10 mouse cellular contexts compared by ENCODE assay signal in genomic region chr3:108061420-108061819, GRCm38 (mm10). TPM values are rescaled to one million over a fixed set of nuclear protein-coding genes. Genes with fewer than 3 reads are reported as not detected.
A peak's percentile ranks its signal among the peaks of the same experiment; 100 is the strongest.
DNase-seq lines count a peak whose midpoint lies in the region; ATAC-seq and TF ChIP-seq lines count a peak whose summit lies in the region.
"Had no signal": no experiment of that assay in that cellular context is flagged by ENCODE, and none has a peak within 500 bp of the region (broad histone marks: within the 10 kb centered on the region; RNA-seq: fewer than 3 reads in every experiment).

No protein-coding gene starts in this region.

- H3K27ac ChIP-seq in cerebellum, adult 2 months (ENCODE audit: insufficient read depth, low read length) = no peak overlapping the region
- H3K27ac ChIP-seq in kidney, embryonic 16.5 days (ENCODE audit: low read length) = no peak overlapping the region
- H3K27ac ChIP-seq: midbrain, embryonic 12.5 days had no signal

- no peaks in the 10 kb centered on the region for H3K27me3 ChIP-seq in cerebellum, adult 2 months (ENCODE audit: control insufficient read depth, insufficient read depth, low read length)
- no peaks in the 10 kb centered on the region for H3K27me3 ChIP-seq in kidney, embryonic 16.5 days (ENCODE audit: insufficient read depth, low read length)
- H3K27me3 ChIP-seq in splenic B cell, adult 2 months (ENCODE audit: control insufficient read depth, insufficient read depth, low read length, poor library complexity, severe bottlenecking) = no peaks in the 10 kb centered on the region
- H3K27me3 ChIP-seq: midbrain, embryonic 12.5 days; Patski had no signal

- H3K36me3 ChIP-seq in kidney, embryonic 16.5 days (ENCODE audit: insufficient read depth, low read length) = no peaks in the 10 kb centered on the region
- no peaks in the 10 kb centered on the region for H3K36me3 ChIP-seq in splenic B cell, adult 2 months (ENCODE audit: control insufficient read depth, insufficient read depth, low read length, poor library complexity, severe bottlenecking)
- H3K36me3 ChIP-seq: midbrain, embryonic 12.5 days had no signal

- 22% methylated on average over 7 of the region's 7 CpGs for WGBS in cerebellum, adult 2 months
- WGBS in kidney, embryonic 16.5 days = 15% methylated on average over 7 of the region's 7 CpGs

- peak; percentile 38; the same call in 1 of the 2 replicates for TF ChIP-seq CTCF in cerebellum, adult 2 months (IDR thresholded peaks at IDR 0.05; ENCODE audit: borderline replicate concordance, insufficient read depth, low read depth, low read length)

- no peak for ATAC-seq in kidney, embryonic 16.5 days (ENCODE audit: low FRiP score, low TSS enrichment)
- ATAC-seq: Patski had no signal

- no peak for TF ChIP-seq POLR2A in cerebellum, adult 2 months (IDR thresholded peaks at IDR 0.05; ENCODE audit: borderline replicate concordance, insufficient read depth, low read length)

- H3K4me1 ChIP-seq in cerebellum, adult 2 months (ENCODE audit: control insufficient read depth, insufficient read depth, low read length) = no peaks in the 10 kb centered on the region
- no peaks in the 10 kb centered on the region for H3K4me1 ChIP-seq in kidney, embryonic 16.5 days (ENCODE audit: insufficient read depth, low read length)
- H3K4me1 ChIP-seq: midbrain, embryonic 12.5 days had no signal

- no peak overlapping the region; the same call in 1 of the 2 replicates for H3K9ac ChIP-seq in kidney, embryonic 16.5 days (replicated peaks; ENCODE audit: low read length)
- H3K9ac ChIP-seq: midbrain, embryonic 12.5 days had no signal

- no peak overlapping the region for H3K4me3 ChIP-seq in cerebellum, adult 2 months (replicated peaks; ENCODE audit: insufficient read depth, low read depth, low read length)
- peak overlapping the region; percentile 8 for H3K4me3 ChIP-seq in kidney, embryonic 16.5 days (ENCODE audit: low read length)
- H3K4me3 ChIP-seq: midbrain, embryonic 12.5 days had no signal

- no peak for DNase-seq in cerebellum, adult 2 months
- DNase-seq in cerebellum, adult 9-11 months = no peak
- DNase-seq in B cell, adult 2 months = peak; percentile 63
- peak; percentile 72 for DNase-seq in c-Kit-positive CD71-positive TER-119-negative erythroid progenitor cells, embryonic 14.5 days (ENCODE audit: low read depth)
- DNase-seq in heart, adult 8-10 months (ENCODE audit: low spot score) = peak; percentile 74
- DNase-seq in lung, postnatal 10 days = peak; percentile 73
- DNase-seq in splenic B cell, adult 2 months (ENCODE audit: low read depth, low spot score) = peak; percentile 85

- no peaks in the 10 kb centered on the region for H3K9me3 ChIP-seq in kidney, embryonic 16.5 days (ENCODE audit: low read length)
- H3K9me3 ChIP-seq: midbrain, embryonic 12.5 days had no signal

- peak overlapping the region; percentile 50 for H3K4me2 ChIP-seq in kidney, embryonic 16.5 days (replicated peaks; ENCODE audit: low read depth, low read length)
- H3K4me2 ChIP-seq: midbrain, embryonic 12.5 days had no signal

RNA-seq across cellular contexts. Expression of gene Gstm4, which starts 16.7 kb away (rescaled TPM):
- polyA plus RNA-seq in cerebellum, adult 2 months (2012; rRNA removed) = 11.3 and 11.8 TPM in 2 replicates
- 10 to 100 TPM; 12.6 to 14.4 (median 13.3) TPM for total RNA-seq in heart, adult 8-10 months (2022)
- polyA plus RNA-seq in kidney, embryonic 16.5 days (2015; fragmentation: Nextera tagmentation; extraction: Ambion mirVana) = 19.8 and 20.4 TPM in 2 replicates

RNA-seq across cellular contexts. Expression of gene Ampd2, which starts 25.0 kb away (rescaled TPM):
- 135 and 140 TPM in 2 replicates for polyA plus RNA-seq in cerebellum, adult 2 months (2012; rRNA removed)
- 1 to 10 TPM; 3.9 to 5.2 (median 4.7) TPM for total RNA-seq in heart, adult 8-10 months (2022)
- polyA plus RNA-seq in kidney, embryonic 16.5 days (2015; fragmentation: Nextera tagmentation; extraction: Ambion mirVana) = 69.7 and 69.8 TPM in 2 replicates

RNA-seq across cellular contexts. Expression of gene Gnat2, which starts 31.2 kb away (rescaled TPM):
- polyA plus RNA-seq in cerebellum, adult 2 months (2012; rRNA removed) = 0.11 and 0.47 TPM in 2 replicates
- under 1 TPM in 2 of 4 experiments, not detected in 2; 0.28 to 0.47 TPM for total RNA-seq in heart, adult 8-10 months (2022)
- 0.84 and 1.9 TPM in 2 replicates for polyA plus RNA-seq in kidney, embryonic 16.5 days (2015; fragmentation: Nextera tagmentation; extraction: Ambion mirVana)

RNA-seq across cellular contexts. Expression of gene Gstm1, which starts 43.6 kb away (rescaled TPM):
- polyA plus RNA-seq in cerebellum, adult 2 months (2012; rRNA removed) = 323 and 346 TPM in 2 replicates
- 100 to 1,000 TPM; 385 to 498 (median 396) TPM for total RNA-seq in heart, adult 8-10 months (2022)
- 109 and 124 TPM in 2 replicates for polyA plus RNA-seq in kidney, embryonic 16.5 days (2015; fragmentation: Nextera tagmentation; extraction: Ambion mirVana)

Comparison
In these comparisons a context has a peak if more than half of its experiments do, and no peak if none do; other contexts are left out.
1. DNase-seq: peak in B cell, adult 2 months (2 of 2), c-Kit-positive CD71-positive TER-119-negative erythroid progenitor cells, embryonic 14.5 days (single experiment), heart, adult 8-10 months (single experiment), lung, postnatal 10 days (single experiment) and splenic B cell, adult 2 months (single experiment); none in cerebellum, adult 2 months (0 of 2) and cerebellum, adult 9-11 months (single experiment).